Comparison of ENCODE assay signal across 8 mouse cellular contexts in genomic region chr12:54313211-54313845, GRCm38 (mm10).
DNase-seq lines count a peak whose midpoint lies in the region; ATAC-seq and TF ChIP-seq lines count a peak whose summit lies in the region.

No protein-coding gene starts in this region.

- H3K9ac ChIP-seq in heart, embryonic 11.5 days (ENCODE audit: low read depth, low read length) = peak overlapping the region; percentile 63
- H3K9ac ChIP-seq in kidney, embryonic 14.5 days (ENCODE audit: low read depth, low read length) = peak overlapping the region; percentile 45; the same call in 1 of the 2 replicates
- H3K9ac ChIP-seq in liver, embryonic 14.5 days (replicated peaks) = no peak overlapping the region

- peak; percentile 46 to 47 for DNase-seq in B cell, adult 2 months
- peak; percentile 76 for DNase-seq in adrenal gland, postnatal 14 days
- DNase-seq in liver, embryonic 14.5 days (ENCODE audit: low read depth in 3 of 3, low spot score in 3 of 3) = peak in 1 of 3 experiments; percentile 7
- peak; percentile 17 to 36 for DNase-seq in natural killer cell, adult 2 months (ENCODE audit: low spot score in 2 of 2)
- DNase-seq in telencephalon, adult 2 months (ENCODE audit: low read depth, low spot score) = peak; percentile 70

- no peak for TF ChIP-seq POLR2A in embryonic fibroblast, embryonic 13.5 days (IDR thresholded peaks at IDR 0.05; ENCODE audit: low read depth, low read length)

- no peak for TF ChIP-seq EP300 in liver, embryonic 14.5 days (IDR thresholded peaks at IDR 0.05; ENCODE audit: low read depth)

- H3K4me2 ChIP-seq in heart, embryonic 11.5 days = peak overlapping the region; percentile 88
- peak overlapping the region; percentile 63 for H3K4me2 ChIP-seq in kidney, embryonic 14.5 days (replicated peaks; ENCODE audit: low read depth, low read length)
- H3K4me2 ChIP-seq in liver, embryonic 14.5 days (ENCODE audit: low read depth) = peak overlapping the region; percentile 49

- WGBS in heart, embryonic 11.5 days (ENCODE audit: insufficient replicate concordance) = under 1% methylated on average over 20 of the region's 20 CpGs
- 1% methylated on average over 20 of the region's 20 CpGs for WGBS in kidney, embryonic 14.5 days
- WGBS in liver, embryonic 14.5 days (ENCODE audit: insufficient replicate concordance) = 1% methylated on average over 20 of the region's 20 CpGs

- no peaks in the 10 kb centered on the region for H3K36me3 ChIP-seq in heart, embryonic 11.5 days (ENCODE audit: control insufficient read depth, insufficient read depth, low read length)
- no peaks in the 10 kb centered on the region for H3K36me3 ChIP-seq in kidney, embryonic 14.5 days (ENCODE audit: control insufficient read depth, insufficient read depth, low read length)
- no peaks in the 10 kb centered on the region for H3K36me3 ChIP-seq in liver, embryonic 14.5 days (replicated peaks; ENCODE audit: control insufficient read depth, insufficient read depth, low read depth)

- peak overlapping the region; percentile 16 for H3K4me3 ChIP-seq in embryonic fibroblast, embryonic 13.5 days (ENCODE audit: insufficient read depth, low read length)
- H3K4me3 ChIP-seq in heart, embryonic 11.5 days (ENCODE audit: low read depth, low read length) = peak overlapping the region; percentile 44
- peak overlapping the region; percentile 32 for H3K4me3 ChIP-seq in kidney, embryonic 14.5 days (ENCODE audit: low read length)
- H3K4me3 ChIP-seq in liver, embryonic 14.5 days (ENCODE audit: insufficient read depth in 1 of 2, low read depth in 2 of 2, low read length in 2 of 2) = peak overlapping the region; percentile 5 to 23; a peak in 3 of 4 replicates

- no peaks in the 10 kb centered on the region for H3K9me3 ChIP-seq in heart, embryonic 11.5 days (replicated peaks; ENCODE audit: control insufficient read depth, low read length)
- H3K9me3 ChIP-seq in kidney, embryonic 14.5 days (ENCODE audit: control insufficient read depth, low read length) = no peaks in the 10 kb centered on the region
- H3K9me3 ChIP-seq in liver, embryonic 14.5 days (ENCODE audit: control insufficient read depth, low read length) = no peaks in the 10 kb centered on the region

- 0 out of 2 replicates have a peak, but pooled peaks cover 4% of the 10 kb centered on the region for H3K4me1 ChIP-seq in embryonic fibroblast, embryonic 13.5 days (ENCODE audit: control insufficient read depth, insufficient read depth, low read length)
- H3K4me1 ChIP-seq in heart, embryonic 11.5 days (ENCODE audit: control insufficient read depth, insufficient read depth, low read length) = peaks cover 11% of the 10 kb centered on the region; the same call in 1 of the 2 replicates
- H3K4me1 ChIP-seq in kidney, embryonic 14.5 days (ENCODE audit: control insufficient read depth, insufficient read depth, low read length) = peaks cover 14% of the 10 kb centered on the region; the same call in 1 of the 2 replicates
- peaks cover 0 to 2% of the 10 kb centered on the region in 2 experiments; a peak in 1 of 4 replicates for H3K4me1 ChIP-seq in liver, embryonic 14.5 days (replicated peaks; ENCODE audit: control insufficient read depth in 2 of 2, insufficient read depth in 2 of 2, low read length in 1 of 2)

- TF ChIP-seq CTCF in embryonic fibroblast, embryonic 13.5 days (IDR thresholded peaks at IDR 0.05; ENCODE audit: borderline replicate concordance, insufficient read depth, low read length) = no peak
- TF ChIP-seq CTCF in liver, embryonic 14.5 days (IDR thresholded peaks at IDR 0.05; ENCODE audit: low read depth) = no peak

- H3K27ac ChIP-seq in embryonic fibroblast, embryonic 13.5 days (ENCODE audit: insufficient read depth, low read length) = no peak overlapping the region
- peak overlapping the region; percentile 46; the same call in 1 of the 2 replicates for H3K27ac ChIP-seq in heart, embryonic 11.5 days (ENCODE audit: low read depth, low read length)
- H3K27ac ChIP-seq in kidney, embryonic 14.5 days (ENCODE audit: low read depth, low read length) = no peak overlapping the region; the same call in 1 of the 2 replicates
- H3K27ac ChIP-seq in liver, embryonic 14.5 days = no peak overlapping the region

- ATAC-seq in heart, embryonic 11.5 days (replicated peaks; ENCODE audit: insufficient number of reproducible peaks, low FRiP score, low TSS enrichment) = peak; percentile 68
- peak; percentile 85 for ATAC-seq in kidney, embryonic 14.5 days (ENCODE audit: low FRiP score, low TSS enrichment)
- ATAC-seq in liver, embryonic 14.5 days (ENCODE audit: insufficient read depth) = 0 out of 2 replicates have a peak, but pooled peaks have one; percentile 48

- H3K27me3 ChIP-seq in heart, embryonic 11.5 days (ENCODE audit: control insufficient read depth, insufficient read depth, low read length) = peaks cover 6% of the 10 kb centered on the region; the same call in 1 of the 2 replicates
- H3K27me3 ChIP-seq in kidney, embryonic 14.5 days (ENCODE audit: control insufficient read depth, insufficient read depth, low read length) = peaks cover 5% of the 10 kb centered on the region; the same call in 1 of the 2 replicates
- H3K27me3 ChIP-seq in liver, embryonic 14.5 days (ENCODE audit: control insufficient read depth, insufficient read depth, low read length) = no peaks in the 10 kb centered on the region
